In genomic region chr2:20518506-20518905, GRCm38 (mm10) we compare ENCODE assay signal across 9 mouse cellular contexts.
DNase-seq lines count a peak whose midpoint lies in the region; ATAC-seq lines count a peak whose summit lies in the region.
"Had no signal": no experiment of that assay in that cellular context is flagged by ENCODE, and none has a peak within 500 bp of the region (broad histone marks: within the 10 kb centered on the region; RNA-seq: fewer than 3 reads in every experiment).

No protein-coding gene starts in this region.

- H3K27ac ChIP-seq in midbrain, embryonic 14.5 days (replicated peaks; ENCODE audit: low read depth, low read length), result no peak overlapping the region
- no peak overlapping the region for H3K27ac ChIP-seq in midbrain, embryonic 10.5 days (replicated peaks)

- intact Hi-C loops in gastrocnemius, postnatal 36 days (cut with DNase I), result loop anchor here (2.0 to 10.0 kb wide), 2 partner anchors 148 to 256 kb away; no protein-coding TSS in a partner anchor

- no peak for ATAC-seq in midbrain, embryonic 14.5 days (ENCODE audit: low FRiP score, low TSS enrichment)

- peaks cover 21% of the 10 kb centered on the region; the same call in 1 of the 2 replicates for H3K27me3 ChIP-seq in midbrain, embryonic 14.5 days (ENCODE audit: control insufficient read depth, insufficient read depth, low read length)
- H3K27me3 ChIP-seq in midbrain, embryonic 10.5 days (ENCODE audit: low read depth, poor library complexity, severe bottlenecking), result peaks cover 15% of the 10 kb centered on the region

- H3K9ac ChIP-seq in midbrain, embryonic 14.5 days (replicated peaks; ENCODE audit: low read length), result no peak overlapping the region

- H3K36me3 ChIP-seq in midbrain, embryonic 14.5 days (ENCODE audit: control insufficient read depth, insufficient read depth, low read length), result no peaks in the 10 kb centered on the region
- no peaks in the 10 kb centered on the region for H3K36me3 ChIP-seq in midbrain, embryonic 10.5 days

- no peaks in the 10 kb centered on the region for H3K9me3 ChIP-seq in midbrain, embryonic 14.5 days (ENCODE audit: control insufficient read depth, low read length)
- no peaks in the 10 kb centered on the region for H3K9me3 ChIP-seq in midbrain, embryonic 10.5 days (replicated peaks)

- H3K4me3 ChIP-seq in midbrain, embryonic 14.5 days (replicated peaks; ENCODE audit: low read depth, low read length), result no peak overlapping the region
- H3K4me3 ChIP-seq in midbrain, embryonic 10.5 days, result no peak overlapping the region

- DNase-seq in embryo, embryonic 11 days, result peak; percentile 18
- no peak for DNase-seq in embryo, embryonic 10 days (ENCODE audit: low spot score)
- DNase-seq in midbrain, embryonic 14.5 days, result peak; percentile 68
- no peak for DNase-seq in midbrain, embryonic 10.5 days (ENCODE audit: low spot score)
- peak; percentile 37 for DNase-seq in kidney, postnatal 10 days
- DNase-seq in yolk sac, embryonic 10.5 days (ENCODE audit: low spot score), result peak; percentile 43
- no peak for DNase-seq in right cerebral cortex, adult 2 months (ENCODE audit: low spot score in 2 of 2)
- no peak for DNase-seq in gastrocnemius, postnatal 36 days
- DNase-seq: thymus, postnatal 4 days had no signal

- H3K4me1 ChIP-seq in midbrain, embryonic 14.5 days (ENCODE audit: control insufficient read depth, insufficient read depth, low read length), result peaks cover 17% of the 10 kb centered on the region
- peaks cover 34% of the 10 kb centered on the region for H3K4me1 ChIP-seq in midbrain, embryonic 10.5 days

- H3K4me2 ChIP-seq in midbrain, embryonic 14.5 days (ENCODE audit: low read length), result no peak overlapping the region

- 54% methylated on average over 2 of the region's 2 CpGs for WGBS in midbrain, embryonic 14.5 days
- WGBS in midbrain, embryonic 10.5 days, result 83% methylated on average over 2 of the region's 2 CpGs

Comparison
In these comparisons a context has a peak if more than half of its experiments do, and no peak if none do; other contexts are left out.
1. DNase-seq: peak in embryo, embryonic 11 days (single experiment), midbrain, embryonic 14.5 days (single experiment), kidney, postnatal 10 days (single experiment) and yolk sac, embryonic 10.5 days (single experiment); none in embryo, embryonic 10 days (single experiment), midbrain, embryonic 10.5 days (single experiment), right cerebral cortex, adult 2 months (0 of 2) and gastrocnemius, postnatal 36 days (0 of 2).